Comparison of ENCODE assay signal across 26 mouse cellular contexts in the genomic region with DNA sequence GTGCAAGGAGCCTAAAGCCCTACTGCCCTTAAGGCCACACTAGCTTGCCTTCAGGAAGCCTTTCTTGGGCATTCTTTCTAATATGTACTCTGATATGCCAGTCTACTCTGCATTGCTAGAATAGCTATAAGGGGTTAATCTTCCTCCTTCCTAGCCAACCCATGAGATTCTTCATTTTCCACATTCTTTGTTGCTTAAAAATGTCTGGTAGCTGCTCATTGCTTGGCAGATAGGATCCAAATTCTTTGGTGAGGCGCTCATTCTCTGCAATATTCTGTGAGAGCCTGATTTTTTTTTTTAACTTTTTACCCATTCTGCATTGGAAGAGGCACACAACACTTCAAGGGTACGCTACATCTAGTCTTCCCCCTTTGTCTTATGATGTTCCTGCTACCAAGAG.
DNase-seq lines count a peak whose midpoint lies in the region; ATAC-seq and TF ChIP-seq lines count a peak whose summit lies in the region.
"Had no signal": no experiment of that assay in that cellular context is flagged by ENCODE, and none has a peak within 500 bp of the region (broad histone marks: within the 10 kb centered on the region; RNA-seq: fewer than 3 reads in every experiment).

No protein-coding gene starts in this region.

- no peak for TF ChIP-seq POLR2A in embryonic fibroblast, embryonic 13.5 days (IDR thresholded peaks at IDR 0.05; ENCODE audit: low read depth, low read length)

- WGBS in lung, embryonic 14.5 days, result 55% methylated on average over 2 of the region's 2 CpGs

- intact Hi-C loops in gastrocnemius, postnatal 14 days (cut with DNase I; ENCODE audit: low total_unique reads), result no loop called here

- no peak for ATAC-seq in lung, embryonic 14.5 days (ENCODE audit: insufficient read depth)
- ATAC-seq: activated CD4-positive, CD25-positive, alpha-beta regulatory T cell, adult 4 months; CD4-positive, CD25-positive, alpha-beta regulatory T cell, adult 4 months; forebrain, embryonic 13.5 days; forebrain, embryonic 15.5 days; forebrain, postnatal 0 days; Patski had no signal

- H3K4me1 ChIP-seq in lung, embryonic 14.5 days (ENCODE audit: insufficient read depth), result no peaks in the 10 kb centered on the region
- H3K4me1 ChIP-seq in embryonic fibroblast, embryonic 13.5 days (ENCODE audit: control insufficient read depth, insufficient read depth, low read length), result peaks cover 21% of the 10 kb centered on the region
- H3K4me1 ChIP-seq: forebrain, embryonic 13.5 days; forebrain, embryonic 15.5 days had no signal

- no peaks in the 10 kb centered on the region for H3K36me3 ChIP-seq in lung, embryonic 14.5 days (ENCODE audit: insufficient read depth)
- H3K36me3 ChIP-seq: embryonic facial prominence, embryonic 13.5 days; embryonic facial prominence, embryonic 15.5 days; forebrain, embryonic 15.5 days; G1E had no signal

- no peak overlapping the region for H3K4me2 ChIP-seq in lung, embryonic 14.5 days
- H3K4me2 ChIP-seq: embryonic facial prominence, embryonic 13.5 days; embryonic facial prominence, embryonic 15.5 days; forebrain, embryonic 13.5 days; forebrain, embryonic 15.5 days had no signal

- no peak overlapping the region for H3K27ac ChIP-seq in lung, embryonic 14.5 days (ENCODE audit: low read depth)
- H3K27ac ChIP-seq in embryonic fibroblast, embryonic 13.5 days (ENCODE audit: insufficient read depth, low read length), result peak overlapping the region; percentile 92
- H3K27ac ChIP-seq: embryonic facial prominence, embryonic 13.5 days; embryonic facial prominence, embryonic 15.5 days; forebrain, embryonic 13.5 days; forebrain, embryonic 15.5 days had no signal

- H3K9me3 ChIP-seq in lung, embryonic 14.5 days (ENCODE audit: low read depth, low read length), result no peaks in the 10 kb centered on the region
- H3K9me3 ChIP-seq: embryonic facial prominence, embryonic 13.5 days; embryonic facial prominence, embryonic 15.5 days; forebrain, embryonic 13.5 days; forebrain, embryonic 15.5 days had no signal

- H3K4me3 ChIP-seq in lung, embryonic 14.5 days (ENCODE audit: low read depth, low read length), result no peak overlapping the region
- H3K4me3 ChIP-seq in embryonic fibroblast, embryonic 13.5 days (ENCODE audit: insufficient read depth, low read length), result no peak overlapping the region
- H3K4me3 ChIP-seq: embryonic facial prominence, embryonic 13.5 days; embryonic facial prominence, embryonic 15.5 days; forebrain, embryonic 13.5 days; forebrain, embryonic 15.5 days had no signal

- no peak overlapping the region for H3K9ac ChIP-seq in lung, embryonic 14.5 days
- H3K9ac ChIP-seq: embryonic facial prominence, embryonic 13.5 days; embryonic facial prominence, embryonic 15.5 days; forebrain, embryonic 13.5 days; forebrain, embryonic 15.5 days; forebrain, postnatal 0 days had no signal

- TF ChIP-seq CTCF in lung, embryonic 14.5 days (IDR thresholded peaks at IDR 0.05; ENCODE audit: low read depth), result no peak
- no peak for TF ChIP-seq CTCF in embryonic fibroblast, embryonic 13.5 days (IDR thresholded peaks at IDR 0.05; ENCODE audit: borderline replicate concordance, insufficient read depth, low read length)

- peak; percentile 31 for DNase-seq in lung, embryonic 14.5 days
- no peak for DNase-seq in lung, postnatal 14 days
- peak; percentile 91 for DNase-seq in Muller cell, postnatal 12 days (ENCODE audit: inconsistent ontology term)
- no peak for DNase-seq in gastrocnemius, postnatal 14 days
- no peak for DNase-seq in kidney, adult 18-20 months
- DNase-seq: adrenal gland, adult 8-10 months; adrenal gland, postnatal 14 days; B cell, adult 2 months; cerebellum, adult 11 months; cerebellum, adult 18-20 months; cerebellum, adult 8-10 months; cerebellum, adult 9-11 months; cerebellum, postnatal 14 days; cerebellum, postnatal 36 days; embryo, embryonic 11 days; forebrain, postnatal 0 days had no signal

- no peaks in the 10 kb centered on the region for H3K27me3 ChIP-seq in lung, embryonic 14.5 days (ENCODE audit: insufficient read depth, low read length)
- H3K27me3 ChIP-seq: CH12.LX; embryonic facial prominence, embryonic 13.5 days; embryonic facial prominence, embryonic 15.5 days; forebrain, embryonic 13.5 days; forebrain, embryonic 15.5 days; Patski had no signal

Comparison
In these comparisons a context has a peak if more than half of its experiments do, and no peak if none do; other contexts are left out.
1. DNase-seq: peak in lung, embryonic 14.5 days (single experiment) and Muller cell, postnatal 12 days (single experiment); none in lung, postnatal 14 days (single experiment), gastrocnemius, postnatal 14 days (single experiment) and kidney, adult 18-20 months (single experiment).